Mouse (Mus musculus) brain, adult 10 weeks (tissue): ENCODE data around the gene 1810010H24Rik. TPM values are rescaled to one million over a fixed set of nuclear protein-coding genes. Genes with fewer than 3 reads are reported as not detected.

Experiments
- polyA plus RNA-seq: library from polyadenylated mRNA; stranded (reverse); fragments of 350-450 nt; fragmentation: Illumina TruSeq; extraction: RNeasy Lipid Tissue Mini Kit (QIAGEN cat#74804); gene quantifications from one replicate; pipeline ENCODE4 v1.2.3, GENCODE M21; 2015; ENCODE audit warnings: low read depth, low replicate concordance

1810010H24Rik gene
- polyA plus RNA-seq, result 4.3 TPM

DNA sequence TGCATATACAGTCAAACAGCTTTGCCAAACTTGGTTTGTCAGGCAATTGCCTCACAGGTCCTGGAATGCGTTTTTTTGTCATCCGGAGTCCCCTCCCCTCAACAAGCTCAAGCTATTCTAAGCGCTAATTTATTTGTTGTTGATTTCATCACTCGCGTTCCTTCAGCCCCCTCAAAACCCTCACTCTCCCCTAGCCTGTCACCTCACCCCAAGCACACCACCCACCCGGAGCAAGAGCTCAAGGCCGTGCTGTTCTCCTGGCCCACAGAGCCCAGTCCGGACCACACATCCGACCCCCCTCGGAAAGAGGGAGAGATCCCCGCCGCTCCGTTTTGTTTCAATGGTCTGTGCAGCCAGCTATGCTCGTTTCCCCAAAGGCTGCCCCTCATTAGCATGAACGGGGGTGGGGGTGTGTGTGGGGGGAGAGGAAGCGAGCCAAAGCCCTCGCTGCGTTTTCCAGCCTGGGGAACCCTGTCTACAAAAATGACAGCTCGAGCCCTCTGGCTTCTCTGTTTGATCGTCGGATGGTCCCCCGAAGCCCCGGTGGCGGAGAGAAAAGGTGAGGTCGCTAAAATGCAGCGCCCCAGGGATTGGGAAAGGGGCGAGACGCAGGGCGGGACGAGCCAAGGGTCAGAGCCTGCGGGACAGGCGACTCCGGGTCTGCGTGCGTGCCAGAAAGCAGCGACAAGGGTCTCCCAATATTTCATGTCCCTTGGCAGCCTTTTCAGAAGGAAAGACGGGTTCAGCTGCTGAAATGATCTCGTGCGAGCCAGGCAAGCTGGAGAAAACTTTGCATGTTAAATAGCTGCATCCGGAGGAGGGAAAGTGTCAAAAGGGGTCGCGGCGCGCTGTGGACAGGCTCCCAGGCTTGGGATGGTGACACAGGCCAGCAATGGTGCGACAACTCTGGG lies at the start of gene 1810010H24Rik:
TSS of gene 1810010H24Rik (plus strand) at position 271 of the 911 bp plus-strand sequence.

DNA sequence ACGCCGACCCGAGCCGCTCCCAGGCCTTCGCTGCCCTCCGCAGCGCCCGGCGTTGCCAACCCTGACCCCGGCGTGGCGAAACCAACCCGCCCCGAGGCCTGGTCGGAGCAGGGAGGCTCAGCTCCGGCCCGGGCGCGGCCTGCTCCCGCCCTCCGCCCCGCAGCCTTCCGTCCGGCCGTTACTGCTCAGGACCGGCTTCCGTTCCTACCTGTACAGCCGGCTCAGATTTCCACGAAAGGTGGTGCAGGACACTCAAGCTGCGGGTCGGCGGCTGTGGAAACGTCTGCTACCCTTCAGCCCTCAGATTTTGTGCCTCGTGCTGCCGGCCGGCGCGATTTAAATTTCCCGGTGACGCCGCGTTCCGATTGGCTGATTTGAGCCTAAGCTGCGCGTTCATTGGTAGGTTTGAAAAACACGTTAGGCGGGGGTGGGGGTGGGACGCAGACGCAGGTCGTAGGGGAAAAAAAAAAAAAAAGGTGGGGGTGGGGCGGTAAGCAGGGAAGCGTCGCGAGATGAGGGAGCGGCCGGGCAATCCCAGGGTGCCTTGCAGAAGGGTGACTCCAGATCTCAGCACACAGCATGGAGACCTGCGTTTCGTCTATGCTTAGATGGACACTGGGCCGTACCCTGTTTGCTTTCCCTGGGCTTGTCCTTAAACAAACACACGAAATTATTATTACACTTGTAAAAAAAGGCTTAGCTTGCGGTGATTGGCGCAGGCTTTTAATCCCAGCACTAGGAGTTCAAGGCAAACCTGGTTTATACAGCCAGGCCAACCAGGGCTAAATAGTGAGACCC lies 26.1 kb upstream of the 1810010H24Rik start, which contains the start of gene Kpna2:
TSS of gene Kpna2 (minus strand) at position 391 of the 798 bp plus-strand sequence.

Other genes with a start within 250 kb of the 1810010H24Rik start
- gene Polg2, start 246.1 kb upstream of the 1810010H24Rik start, polyA plus RNA-seq, result 3.6 TPM
- 599 TPM for gene Ddx5, start 236.5 kb upstream of the 1810010H24Rik start, polyA plus RNA-seq
- gene Cep95, start 236.4 kb upstream of the 1810010H24Rik start, polyA plus RNA-seq, result 10.9 TPM
- gene Smurf2, start 105.0 kb upstream of the 1810010H24Rik start, polyA plus RNA-seq, result 20.5 TPM
- gene Kpna2, start 26.1 kb upstream of the 1810010H24Rik start, polyA plus RNA-seq, result 33.5 TPM
- 32.9 TPM for gene Bptf, start 106.4 kb downstream of the 1810010H24Rik start, polyA plus RNA-seq
- 24.2 TPM for gene Nol11, start 163.7 kb downstream of the 1810010H24Rik start, polyA plus RNA-seq